Mouse (Mus musculus): ENCODE measurements around the gene Frmd4a. TPM values are rescaled to one million over a fixed set of nuclear protein-coding genes. Genes with fewer than 3 reads are reported as not detected.
"Not testable (repeated sequence)": the region's sequence is repeated elsewhere in the genome, so short reads cannot be mapped to it uniquely, and the experiment has no call there.

The Frmd4a gene
- polyA plus RNA-seq, 1 experiment from 2014 or later = 59.6 TPM

- Histone ChIP-seq H3K4me1 (replicated peaks) (peaks cover 12% of the 10 kb centered on the region; the same call in 1 of the 2 replicates), H3K27ac (no peak overlapping the region), H3K9ac (no peak overlapping the region), H3K4me2 (no peak overlapping the region), H3K4me3 (no peak overlapping the region), H3K36me3 (peaks cover 78% of the 10 kb centered on the region), H3K9me3 (no peaks in the 10 kb centered on the region), H3K27me3 (no peaks in the 10 kb centered on the region)
- 92% methylated on average over 33 of the region's 33 CpGs for WGBS
- no peak; the same call in 1 of the 2 replicates for ATAC-seq (ENCODE audit: low FRiP score)
Measured at GRCm38 (mm10) chr2:4603361-4603945, 585.9 kb downstream of the Frmd4a start.

GRCm38 (mm10) chr2:4606559-4606958 is 589.0 kb downstream of the Frmd4a start:
- no peak overlapping the region for H3K9ac ChIP-seq
- ATAC-seq (ENCODE audit: low FRiP score) = no peak
- H3K9me3 ChIP-seq = no peaks in the 10 kb centered on the region
- no peak overlapping the region for H3K27ac ChIP-seq
- peaks cover 98% of the 10 kb centered on the region for H3K36me3 ChIP-seq
- WGBS = 96% methylated on average over 3 of the region's 3 CpGs
- no peak overlapping the region for H3K4me2 ChIP-seq
- H3K4me1 ChIP-seq (replicated peaks) = no peaks in the 10 kb centered on the region; the same call in 1 of the 2 replicates
- no peaks in the 10 kb centered on the region for H3K27me3 ChIP-seq
- H3K4me3 ChIP-seq = no peak overlapping the region

DNA sequence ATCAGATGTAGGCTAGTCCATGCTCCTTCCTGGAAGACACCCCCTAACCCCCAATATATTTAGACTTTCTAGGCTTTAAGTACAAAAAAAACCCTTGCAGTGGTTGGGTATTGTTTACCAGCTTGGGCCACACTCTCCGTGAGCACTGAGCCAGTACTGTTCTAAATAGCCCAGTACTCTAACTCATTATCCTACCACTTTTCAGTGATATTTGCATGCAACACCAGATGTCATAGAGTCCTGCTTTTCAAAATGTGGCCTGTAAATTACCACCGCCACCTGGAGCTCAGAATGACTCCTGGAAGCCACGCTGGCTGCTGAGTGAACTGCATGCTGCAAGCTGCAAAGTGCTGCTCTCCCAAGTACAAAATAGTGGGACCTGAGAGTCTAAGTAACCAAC is 590.7 kb downstream of the Frmd4a start:
- H3K27ac ChIP-seq = no peak overlapping the region
- H3K4me1 ChIP-seq (replicated peaks) = no peaks in the 10 kb centered on the region
- H3K27me3 ChIP-seq = no peaks in the 10 kb centered on the region
- peaks cover 98% of the 10 kb centered on the region for H3K36me3 ChIP-seq
- no peak overlapping the region for H3K4me3 ChIP-seq
- no peak overlapping the region for H3K9ac ChIP-seq
- no peak for ATAC-seq (ENCODE audit: low FRiP score)
- no peaks in the 10 kb centered on the region for H3K9me3 ChIP-seq
- WGBS = 74% methylated on average over 3 of the region's 3 CpGs
- no peak overlapping the region for H3K4me2 ChIP-seq

- 87% methylated on average over 10 of the region's 10 CpGs for WGBS
- no peak overlapping the region for H3K27ac ChIP-seq
- H3K36me3 ChIP-seq = peaks cover 92% of the 10 kb centered on the region
- no peaks in the 10 kb centered on the region for H3K4me1 ChIP-seq (replicated peaks)
- H3K4me2 ChIP-seq = no peak overlapping the region
- no peak overlapping the region for H3K9ac ChIP-seq
- no peak overlapping the region for H3K4me3 ChIP-seq
- H3K27me3 ChIP-seq = no peaks in the 10 kb centered on the region
- ATAC-seq (ENCODE audit: low FRiP score) = no peak
- H3K9me3 ChIP-seq = no peaks in the 10 kb centered on the region
Measured at GRCm38 (mm10) chr2:4609433-4609832, 591.9 kb downstream of the Frmd4a start.

GRCm38 (mm10) chr2:4611295-4611694 is 593.8 kb downstream of the Frmd4a start:
- WGBS = 88% methylated on average over 6 of the region's 6 CpGs
- no peaks in the 10 kb centered on the region for H3K9me3 ChIP-seq
- H3K4me1 ChIP-seq (replicated peaks) = no peaks in the 10 kb centered on the region
- H3K9ac ChIP-seq = no peak overlapping the region
- H3K4me3 ChIP-seq = no peak overlapping the region
- no peaks in the 10 kb centered on the region for H3K27me3 ChIP-seq
- no peak overlapping the region for H3K27ac ChIP-seq
- H3K4me2 ChIP-seq = no peak overlapping the region
- no peak for ATAC-seq (ENCODE audit: low FRiP score)
- peaks cover 79% of the 10 kb centered on the region for H3K36me3 ChIP-seq

DNA sequence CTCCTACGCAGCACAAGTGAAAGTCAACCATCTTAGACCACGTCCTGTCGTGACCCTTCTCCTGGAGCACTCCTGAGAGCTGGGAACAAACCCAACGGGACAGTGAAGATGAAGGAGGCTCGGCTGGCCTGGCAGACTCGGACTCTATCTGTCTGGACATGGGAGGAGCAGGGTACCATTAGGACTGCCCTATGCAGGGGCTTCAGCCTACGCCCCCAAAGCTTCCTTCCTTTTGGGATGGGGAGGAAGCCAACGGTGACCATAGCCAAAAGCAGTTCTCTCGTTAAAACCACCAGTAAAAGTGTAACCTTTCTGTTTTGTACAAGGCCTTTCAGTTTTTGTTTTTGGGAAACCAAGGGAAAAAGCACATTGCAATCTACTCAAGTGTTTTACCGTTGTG is 594.2 kb downstream of the Frmd4a start:
- no peak for ATAC-seq (ENCODE audit: low FRiP score)
- H3K27ac ChIP-seq = no peak overlapping the region

DNA sequence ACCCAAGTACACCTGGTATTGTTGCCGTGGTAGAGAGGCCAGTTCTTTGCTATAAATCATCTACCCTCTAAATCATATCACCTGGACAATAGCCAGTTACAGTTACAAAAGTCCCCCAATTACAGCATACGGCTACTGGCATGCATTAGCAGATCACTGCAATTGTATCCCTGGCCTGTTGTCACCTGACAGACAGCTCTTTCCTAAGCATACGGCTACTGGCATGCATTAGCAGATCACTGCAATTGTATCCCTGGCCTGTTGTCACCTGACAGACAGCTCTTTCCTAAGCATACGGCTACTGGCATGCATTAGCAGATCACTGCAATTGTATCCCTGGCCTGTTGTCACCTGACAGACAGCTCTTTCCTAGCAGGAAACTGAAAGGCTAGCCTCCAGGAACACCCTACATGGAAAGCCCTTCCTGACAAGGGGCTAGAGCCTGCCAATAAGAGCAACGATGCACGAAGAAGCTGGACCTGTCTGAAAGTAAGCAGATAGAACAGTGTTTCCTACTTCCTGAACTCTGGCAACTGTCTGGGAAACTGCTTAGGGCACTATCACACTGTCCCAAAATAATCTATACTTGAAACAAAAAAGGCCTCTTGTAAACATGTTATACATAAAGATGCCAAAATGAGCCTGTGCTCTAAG is 596.9 kb downstream of the Frmd4a start:
- not testable (repeated sequence) for ATAC-seq (ENCODE audit: low FRiP score)
- WGBS = 68% methylated on average over 6 of the region's 6 CpGs

More for the DNA sequence above, 594.2 kb downstream of the Frmd4a start:
- H3K9me3 ChIP-seq = no peaks in the 10 kb centered on the region
- H3K4me3 ChIP-seq = no peak overlapping the region
- no peaks in the 10 kb centered on the region for H3K27me3 ChIP-seq
- no peak overlapping the region for H3K9ac ChIP-seq
- no peak overlapping the region for H3K4me2 ChIP-seq
- no peaks in the 10 kb centered on the region for H3K4me1 ChIP-seq (replicated peaks)
- WGBS = 95% methylated on average over 10 of the region's 10 CpGs
- peaks cover 75% of the 10 kb centered on the region for H3K36me3 ChIP-seq

GRCm38 (mm10) chr2:4615014-4615546 is 597.6 kb downstream of the Frmd4a start:
- peaks cover 42% of the 10 kb centered on the region for H3K36me3 ChIP-seq
- no peaks in the 10 kb centered on the region for H3K4me1 ChIP-seq (replicated peaks)
- 84% methylated on average over 2 of the region's 2 CpGs for WGBS
- H3K4me3 ChIP-seq = no peak overlapping the region
- no peaks in the 10 kb centered on the region for H3K27me3 ChIP-seq
- H3K4me2 ChIP-seq = no peak overlapping the region
- no peak for ATAC-seq (ENCODE audit: low FRiP score)
- H3K9me3 ChIP-seq = no peaks in the 10 kb centered on the region
- H3K9ac ChIP-seq = no peak overlapping the region
- no peak overlapping the region for H3K27ac ChIP-seq

More for the DNA sequence above, 596.9 kb downstream of the Frmd4a start:
- not testable (repeated sequence) for H3K9me3 ChIP-seq; H3K4me3 ChIP-seq; H3K4me2 ChIP-seq; H3K27ac ChIP-seq; H3K4me1 ChIP-seq (replicated peaks); H3K9ac ChIP-seq; H3K27me3 ChIP-seq
- H3K36me3 ChIP-seq = peaks cover 48% of the 10 kb centered on the region

GRCm38 (mm10) chr2:4616995-4617394 is 599.5 kb downstream of the Frmd4a start:
- Histone ChIP-seq H3K9ac (no peak overlapping the region), H3K36me3 (peaks cover 30% of the 10 kb centered on the region), H3K4me1 (replicated peaks) (no peaks in the 10 kb centered on the region), H3K9me3 (no peaks in the 10 kb centered on the region), H3K27ac (no peak overlapping the region), H3K4me2 (no peak overlapping the region), H3K27me3 (no peaks in the 10 kb centered on the region), H3K4me3 (no peak overlapping the region)
- ATAC-seq (ENCODE audit: low FRiP score) = no peak
- WGBS = 91% methylated on average over 4 of the region's 4 CpGs

DNA sequence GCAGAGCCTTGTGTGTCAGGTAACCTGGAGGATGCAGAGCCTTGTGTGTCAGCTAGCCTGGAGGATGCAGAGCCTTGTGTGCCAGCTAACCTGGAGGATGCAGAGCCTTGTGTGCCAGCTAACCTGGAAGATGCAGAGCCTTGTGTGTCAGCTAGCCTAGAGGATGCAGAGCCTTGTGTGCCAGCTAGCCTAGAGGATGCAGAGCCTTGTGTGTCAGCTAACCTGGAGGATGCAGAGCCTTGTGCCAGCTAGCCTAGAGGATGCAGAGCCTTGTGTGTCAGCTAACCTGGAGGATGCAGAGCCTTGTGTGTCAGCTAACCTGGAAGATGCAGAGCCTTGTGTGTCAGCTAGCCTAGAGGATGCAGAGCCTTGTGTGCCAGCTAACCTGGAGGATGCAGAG is 601.6 kb downstream of the Frmd4a start:
- ATAC-seq (ENCODE audit: low FRiP score); H3K4me3 ChIP-seq; H3K4me2 ChIP-seq; H3K9ac ChIP-seq; H3K27me3 ChIP-seq; H3K4me1 ChIP-seq (replicated peaks); H3K9me3 ChIP-seq; H3K27ac ChIP-seq: not testable (repeated sequence)
- peaks cover 26% of the 10 kb centered on the region for H3K36me3 ChIP-seq

DNA sequence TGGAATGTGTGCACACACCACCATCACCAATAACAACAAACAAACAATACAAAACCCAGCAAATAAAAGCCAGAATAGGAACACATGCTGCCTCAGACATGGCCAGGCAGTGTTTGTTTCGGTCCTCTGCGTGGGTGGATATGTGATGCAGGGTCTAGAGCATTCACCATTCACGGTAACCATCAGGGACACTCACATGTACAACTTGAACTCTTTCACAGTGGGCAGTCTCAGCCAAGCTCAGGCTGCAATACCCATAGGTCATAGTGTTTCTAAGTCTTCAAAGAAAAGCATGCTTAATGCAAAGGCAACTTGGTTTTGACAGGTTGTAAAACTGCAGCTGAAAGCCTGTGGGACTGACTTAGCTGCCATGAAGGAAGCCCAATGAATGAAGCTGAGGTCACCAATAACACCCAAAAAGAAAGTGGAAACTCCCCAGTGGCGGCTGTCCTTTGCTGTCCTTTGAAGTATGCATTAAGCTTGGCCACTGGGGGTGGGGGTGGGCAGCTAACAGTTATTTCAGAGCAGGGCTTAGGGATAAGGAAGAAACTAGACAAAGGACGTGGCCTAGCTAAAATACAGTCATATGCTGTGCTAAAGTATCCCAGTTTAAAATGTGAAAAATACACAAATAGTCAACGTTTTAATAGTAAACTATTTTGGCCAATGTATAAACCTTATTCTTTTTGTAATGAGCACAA is 602.5 kb downstream of the Frmd4a start:
- Histone ChIP-seq H3K36me3 (peaks cover 28% of the 10 kb centered on the region), H3K4me2 (no peak overlapping the region), H3K9me3 (no peaks in the 10 kb centered on the region), H3K9ac (no peak overlapping the region), H3K27ac (no peak overlapping the region), H3K4me1 (replicated peaks) (no peaks in the 10 kb centered on the region), H3K4me3 (no peak overlapping the region), H3K27me3 (no peaks in the 10 kb centered on the region)
- 64% methylated on average over 6 of the region's 6 CpGs for WGBS
- ATAC-seq (ENCODE audit: low FRiP score) = no peak

DNA sequence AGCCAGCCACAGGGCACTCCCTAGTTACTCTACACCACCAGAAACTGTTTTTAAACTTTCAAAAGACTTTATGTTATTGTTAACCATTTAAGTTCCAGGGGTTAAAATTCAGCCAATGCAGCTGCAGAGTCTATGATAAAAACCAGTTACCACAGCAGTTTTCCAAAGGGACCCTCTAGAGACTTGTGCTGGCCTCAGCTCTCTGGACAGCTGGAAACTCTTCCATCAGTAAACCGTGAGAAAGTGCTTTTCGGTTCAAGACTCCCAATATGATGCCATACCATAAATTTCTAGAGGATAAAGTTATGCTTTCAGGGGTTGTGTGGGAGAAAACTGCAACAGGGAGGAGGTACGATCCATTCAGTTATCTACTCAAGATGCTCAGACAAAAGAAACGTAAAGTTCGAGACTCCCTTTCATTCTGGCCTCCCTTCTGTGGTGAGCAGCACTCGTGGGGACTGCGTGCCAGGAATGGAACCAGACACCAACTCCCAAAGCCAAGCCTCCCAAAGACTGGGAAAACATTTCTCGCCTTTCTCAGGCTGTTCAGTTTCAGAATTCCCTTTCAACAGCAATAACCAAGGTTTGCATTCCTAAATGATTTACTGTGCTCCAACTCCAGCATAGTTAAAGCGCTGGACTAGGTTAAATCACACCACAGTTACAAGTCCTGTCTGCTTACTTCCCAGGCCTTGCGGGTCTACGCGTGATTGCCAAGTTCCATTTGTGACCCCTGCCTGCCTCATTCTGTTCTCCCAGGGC is 603.3 kb downstream of the Frmd4a start:
- Histone ChIP-seq H3K9me3 (no peaks in the 10 kb centered on the region), H3K4me2 (no peak overlapping the region), H3K27ac (peak overlapping the region; percentile 6; the same call in 1 of the 2 replicates), H3K27me3 (no peaks in the 10 kb centered on the region), H3K36me3 (peaks cover 24% of the 10 kb centered on the region), H3K4me1 (replicated peaks) (no peaks in the 10 kb centered on the region), H3K4me3 (no peak overlapping the region), H3K9ac (no peak overlapping the region)
- ATAC-seq (ENCODE audit: low FRiP score) = no peak
- WGBS = 76% methylated on average over 12 of the region's 12 CpGs

Data from hindbrain, embryonic 13.5 days (tissue).